Mouse (Mus musculus) MEL (cell line): ENCODE results near the gene Plekhg6.

Source experiments
- CTCF ChIP-seq, 3 experiments: IDR thresholded peaks in 2 of 3; conservative IDR thresholded peaks in 1 of 3; 2 replicates each; pipeline ENCODE4 v1.5.1; 2011 to 2012; ENCODE audit warnings: low read length in 3 of 3, low read depth in 2 of 3, mild to moderate bottlenecking in 2 of 3, improper control_type of control experiment in 1 of 3, inconsistent platforms in 1 of 3, mixed read lengths in 1 of 3, moderate library complexity in 1 of 3; ENCODE audit not compliant: control insufficient read depth in 1 of 3, insufficient read depth in 1 of 3, poor library complexity in 1 of 3, severe bottlenecking in 1 of 3
- ETS1 ChIP-seq: IDR thresholded peaks from 2 replicates; pipeline ENCODE4 v1.6.1; 2012; ENCODE audit warnings: low read depth, mild to moderate bottlenecking, inconsistent platforms, low read length, improper control_type of control experiment, moderate library complexity
- GABPA ChIP-seq: IDR thresholded peaks from 2 replicates; pipeline ENCODE4 v1.6.1; 2012; ENCODE audit warnings: low read depth, mild to moderate bottlenecking, inconsistent platforms, low read length, improper control_type of control experiment, moderate library complexity
- GATA1 ChIP-seq: IDR thresholded peaks from 2 replicates; pipeline ENCODE4 v1.6.1; 2011; ENCODE audit warnings: low read depth, low read length, improper control_type of control experiment
- MAZ ChIP-seq: IDR thresholded peaks from 2 replicates; pipeline ENCODE4 v1.6.1; 2012; ENCODE audit warnings: low read depth, mild to moderate bottlenecking, inconsistent platforms, low read length, improper control_type of control experiment
- MEF2A ChIP-seq: IDR thresholded peaks from 2 replicates; pipeline ENCODE4 v1.6.1; 2014; ENCODE audit warnings: low read depth, mild to moderate bottlenecking, inconsistent platforms, low read length, improper control_type of control experiment; ENCODE audit not compliant: poor library complexity, insufficient replicate concordance, severe bottlenecking; ENCODE audit errors: extremely low read depth
- POLR2A ChIP-seq, 2 experiments: IDR thresholded peaks; 2 replicates each; pipeline ENCODE4 v1.6.1; 2011 to 2012; ENCODE audit warnings: low read length in 2 of 2, mild to moderate bottlenecking in 2 of 2, control low read depth in 1 of 2, improper control_type of control experiment in 1 of 2, low read depth in 1 of 2, moderate library complexity in 1 of 2; ENCODE audit not compliant: control insufficient read depth in 1 of 2, insufficient read depth in 1 of 2, poor library complexity in 1 of 2
- RAD21 ChIP-seq: IDR thresholded peaks from 2 replicates; pipeline ENCODE4 v1.6.1; 2011; ENCODE audit warnings: mild to moderate bottlenecking, low read depth, low read length, improper control_type of control experiment
- USF2 ChIP-seq, 2 experiments: IDR thresholded peaks; 2 replicates each; pipeline ENCODE4 v1.6.1; 2011 to 2012; ENCODE audit warnings: improper control_type of control experiment in 2 of 2, low read length in 2 of 2, borderline replicate concordance in 1 of 2, inconsistent platforms in 1 of 2, low read depth in 1 of 2, mild to moderate bottlenecking in 1 of 2; ENCODE audit not compliant: insufficient read depth in 1 of 2
- ZKSCAN1 ChIP-seq: IDR thresholded peaks from 2 replicates; pipeline ENCODE4 v1.6.1; 2012; ENCODE audit warnings: low read depth, mild to moderate bottlenecking, inconsistent platforms, low read length, improper control_type of control experiment, moderate library complexity
- ZMIZ1 ChIP-seq: IDR thresholded peaks from 2 replicates; pipeline ENCODE4 v1.6.1; 2012; ENCODE audit warnings: low read depth, mild to moderate bottlenecking, inconsistent platforms, low read length, improper control_type of control experiment, moderate library complexity
- ZNF384 ChIP-seq: IDR thresholded peaks from 2 replicates; pipeline ENCODE4 v1.6.1; 2012; ENCODE audit warnings: low read depth, mild to moderate bottlenecking, inconsistent platforms, low read length, improper control_type of control experiment

GRCm38 (mm10) chr6:125379781-125380180, 812 bp downstream of the Plekhg6 start:
- no peak for TF ChIP-seq POLR2A (IDR thresholded peaks at IDR 0.05; ENCODE audit: control insufficient read depth in 1 of 2, insufficient read depth in 1 of 2, low read depth in 1 of 2, low read length in 2 of 2, poor library complexity in 1 of 2)
- TF ChIP-seq GABPA, result no peak
- no peak for TF ChIP-seq CTCF (IDR thresholded peaks at IDR 0.05 in 2 of 3, conservative IDR thresholded peaks at IDR 0.05 in 1 of 3; ENCODE audit: control insufficient read depth in 1 of 3, insufficient read depth in 1 of 3, low read depth in 2 of 3, low read length in 3 of 3, poor library complexity in 1 of 3, severe bottlenecking in 1 of 3)
- no peak for TF ChIP-seq ZNF384
- TF ChIP-seq MEF2A, result no peak
- no peak for TF ChIP-seq RAD21
- TF ChIP-seq GATA1, result no peak
- TF ChIP-seq ZKSCAN1, result no peak
- no peak for TF ChIP-seq USF2 (IDR thresholded peaks at IDR 0.05; ENCODE audit: borderline replicate concordance in 1 of 2, insufficient read depth in 1 of 2, low read depth in 1 of 2, low read length in 2 of 2)
- no peak for TF ChIP-seq MAZ
- TF ChIP-seq ETS1, result no peak
- no peak for TF ChIP-seq ZMIZ1
